Mouse (Mus musculus): ENCODE measurements around the gene Sec24a. TPM values are rescaled to one million over a fixed set of nuclear protein-coding genes. Genes with fewer than 3 reads are reported as not detected.
"Not testable (repeated sequence)": the region's sequence is repeated elsewhere in the genome, so short reads cannot be mapped to it uniquely, and the experiment has no call there.

The Sec24a gene
- polyA plus RNA-seq, 1 experiment from 2014 or later, result 16.0 TPM

- H3K4me3 ChIP-seq (replicated peaks), result no peak overlapping the region
- H3K27me3 ChIP-seq (replicated peaks), result 0 out of 2 replicates have a peak, but pooled peaks cover 9% of the 10 kb centered on the region
- no peak for ATAC-seq (ENCODE audit: low FRiP score)
- no peak overlapping the region for H3K27ac ChIP-seq (replicated peaks)
- WGBS, result 94% methylated on average over 5 of the region's 5 CpGs
- H3K9me3 ChIP-seq (replicated peaks), result no peaks in the 10 kb centered on the region
- H3K36me3 ChIP-seq, result no peaks in the 10 kb centered on the region
- H3K9ac ChIP-seq (replicated peaks), result no peak overlapping the region
- peaks cover 29% of the 10 kb centered on the region for H3K4me1 ChIP-seq
- no peak overlapping the region for H3K4me2 ChIP-seq
Observed at GRCm38 (mm10) chr11:51757625-51758024, 5.8 kb downstream of the Sec24a start.

GRCm38 (mm10) chr11:51757023-51757422 lies 6.4 kb downstream of the Sec24a start:
- ATAC-seq (ENCODE audit: low FRiP score), result no peak
- H3K9me3 ChIP-seq (replicated peaks), result no peaks in the 10 kb centered on the region
- 74% methylated on average over 11 of the region's 11 CpGs for WGBS

DNA sequence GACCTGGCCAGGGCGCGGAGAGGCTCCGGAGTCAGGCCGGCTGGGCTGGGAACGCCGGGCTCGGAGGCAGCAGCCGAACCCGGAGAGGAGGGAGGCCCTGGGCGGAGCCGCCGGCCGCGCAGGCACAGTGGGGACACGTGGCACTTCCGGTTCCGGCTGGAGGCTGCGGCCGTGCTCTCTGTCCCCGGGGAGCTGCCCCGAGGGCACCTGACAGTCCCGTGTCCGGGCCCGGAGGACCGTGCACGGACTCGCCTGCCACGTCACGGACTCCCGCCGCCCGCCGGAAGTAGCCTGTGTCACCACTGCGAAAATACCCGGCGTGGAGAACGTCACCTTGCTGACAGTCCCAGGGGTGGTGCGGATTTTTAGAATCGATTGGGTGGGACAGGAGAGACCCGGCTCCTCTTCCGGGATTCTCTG lies 7.1 kb downstream of the Sec24a start:
- Histone ChIP-seq H3K4me1 (peaks cover 30% of the 10 kb centered on the region), H3K27ac (replicated peaks) (peak overlapping the region; percentile 81), H3K9ac (replicated peaks) (peak overlapping the region; percentile 91), H3K36me3 (no peaks in the 10 kb centered on the region), H3K27me3 (replicated peaks) (0 out of 2 replicates have a peak, but pooled peaks cover 8% of the 10 kb centered on the region), H3K4me2 (peak overlapping the region; percentile 75), H3K4me3 (replicated peaks) (peak overlapping the region; percentile 76), H3K9me3 (replicated peaks) (no peaks in the 10 kb centered on the region)
- under 1% methylated on average over 40 of the region's 41 CpGs for WGBS
- ATAC-seq (ENCODE audit: low FRiP score), result peak; percentile 97

More at GRCm38 (mm10) chr11:51757023-51757422, 6.4 kb downstream of the Sec24a start:
- Histone ChIP-seq H3K36me3 (no peaks in the 10 kb centered on the region), H3K27me3 (replicated peaks) (0 out of 2 replicates have a peak, but pooled peaks cover 9% of the 10 kb centered on the region), H3K27ac (replicated peaks) (peak overlapping the region; percentile 81), H3K9ac (replicated peaks) (peak overlapping the region; percentile 91), H3K4me3 (replicated peaks) (peak overlapping the region; percentile 76), H3K4me2 (peak overlapping the region; percentile 75), H3K4me1 (peaks cover 30% of the 10 kb centered on the region)

DNA sequence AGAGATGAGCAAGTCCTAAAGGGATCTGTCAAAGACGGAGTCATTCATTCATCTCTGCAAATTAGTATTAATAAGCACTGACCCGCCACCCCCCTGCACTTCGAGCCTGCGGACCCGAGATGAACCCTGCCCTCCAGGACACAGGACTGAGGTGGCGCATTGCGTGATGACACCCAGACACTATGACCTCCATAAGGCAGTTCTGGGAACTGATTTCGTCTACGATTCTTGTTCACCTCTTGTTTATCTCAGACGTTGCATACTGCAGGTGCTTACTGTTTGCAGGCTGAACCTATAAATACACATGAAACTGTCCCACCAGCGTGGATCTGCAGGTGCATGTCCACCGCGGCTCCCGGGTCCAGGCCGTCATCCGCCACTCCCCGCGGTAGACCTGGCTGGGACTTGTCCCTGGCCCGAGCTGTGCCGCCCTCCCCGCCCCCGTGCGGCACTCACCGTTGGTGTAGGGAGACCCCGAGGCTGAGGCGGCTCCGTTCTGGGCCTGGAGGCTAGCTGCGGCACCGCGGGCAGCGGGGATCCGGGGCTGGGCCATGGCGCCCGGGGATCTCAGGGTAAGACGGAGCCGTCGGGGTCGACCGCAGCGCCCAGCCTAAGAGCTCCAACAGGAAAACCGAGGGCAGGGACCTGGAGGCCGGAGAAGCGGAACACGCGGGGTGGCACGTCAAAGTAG lies 7.7 kb downstream of the Sec24a start:
- H3K27me3 ChIP-seq (replicated peaks), result 0 out of 2 replicates have a peak, but pooled peaks cover 6% of the 10 kb centered on the region
- peak overlapping the region; percentile 81 for H3K27ac ChIP-seq (replicated peaks)
- under 1% methylated on average over 46 of the region's 46 CpGs for WGBS
- H3K4me1 ChIP-seq, result peaks cover 30% of the 10 kb centered on the region
- no peaks in the 10 kb centered on the region for H3K36me3 ChIP-seq
- H3K4me3 ChIP-seq (replicated peaks), result peak overlapping the region; percentile 76
- ATAC-seq (ENCODE audit: low FRiP score), result peak; percentile 77
- peak overlapping the region; percentile 75 for H3K4me2 ChIP-seq
- no peaks in the 10 kb centered on the region for H3K9me3 ChIP-seq (replicated peaks)
- peak overlapping the region; percentile 91 for H3K9ac ChIP-seq (replicated peaks)

GRCm38 (mm10) chr11:51751623-51752225 lies 11.7 kb downstream of the Sec24a start:
- not testable (repeated sequence) for ATAC-seq (ENCODE audit: low FRiP score); H3K36me3 ChIP-seq; H3K4me2 ChIP-seq; H3K9ac ChIP-seq (replicated peaks); H3K27ac ChIP-seq (replicated peaks); H3K27me3 ChIP-seq (replicated peaks); H3K9me3 ChIP-seq (replicated peaks); H3K4me3 ChIP-seq (replicated peaks)
- H3K4me1 ChIP-seq, result peaks cover 25% of the 10 kb centered on the region
- 86% methylated on average over 6 of the region's 6 CpGs for WGBS

DNA sequence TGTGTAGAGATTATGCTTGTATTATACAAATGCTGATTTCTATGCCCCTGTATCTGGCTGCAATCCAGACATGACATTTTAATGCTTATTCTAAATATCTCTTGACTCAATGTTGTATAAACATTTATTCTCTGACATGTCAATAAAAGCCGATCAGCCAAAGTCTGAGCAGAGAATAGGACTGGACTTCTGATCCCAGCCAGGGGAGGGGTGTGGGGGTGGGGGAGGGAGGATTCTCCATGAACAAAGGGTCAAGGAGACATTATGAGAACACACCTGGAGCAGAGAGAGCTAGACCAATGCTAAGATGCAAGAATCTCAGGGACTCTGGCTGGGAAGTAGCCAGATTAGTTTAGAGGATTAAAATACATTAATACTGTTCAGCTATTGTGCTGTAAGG lies 17.3 kb downstream of the Sec24a start:
- no peak for ATAC-seq (ENCODE audit: low FRiP score)
- no peaks in the 10 kb centered on the region for H3K4me1 ChIP-seq
- H3K27me3 ChIP-seq (replicated peaks), result no peaks in the 10 kb centered on the region
- H3K9me3 ChIP-seq (replicated peaks), result no peaks in the 10 kb centered on the region
- H3K4me3 ChIP-seq (replicated peaks), result no peak overlapping the region
- WGBS, result 92% methylated on average over 1 of the region's 1 CpGs
- no peak overlapping the region for H3K9ac ChIP-seq (replicated peaks)
- no peak overlapping the region for H3K27ac ChIP-seq (replicated peaks)
- peaks cover 33% of the 10 kb centered on the region for H3K36me3 ChIP-seq
- H3K4me2 ChIP-seq, result no peak overlapping the region

DNA sequence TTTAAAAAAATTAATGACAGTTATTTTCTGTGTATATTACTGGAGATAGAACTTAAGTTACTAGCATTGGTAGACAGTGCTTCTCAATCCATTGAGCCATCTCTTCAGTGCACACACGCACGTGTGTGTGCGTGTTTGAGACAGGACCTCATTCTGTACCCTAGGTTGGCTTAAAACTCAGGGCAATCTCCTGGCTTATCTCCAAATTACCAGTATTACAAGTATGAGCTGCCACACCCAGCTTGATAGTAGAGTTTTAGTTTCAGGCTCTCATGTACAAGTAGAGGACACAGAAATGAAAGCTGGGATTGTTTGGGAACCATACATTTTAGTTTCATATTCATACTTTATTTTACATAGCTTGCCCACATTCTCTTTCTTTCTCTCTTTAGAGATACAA lies 22.7 kb downstream of the Sec24a start:
- Histone ChIP-seq H3K36me3 (peaks cover 37% of the 10 kb centered on the region), H3K4me3 (replicated peaks) (no peak overlapping the region), H3K27ac (replicated peaks) (no peak overlapping the region), H3K9me3 (replicated peaks) (no peaks in the 10 kb centered on the region), H3K4me2 (no peak overlapping the region), H3K9ac (replicated peaks) (no peak overlapping the region), H3K27me3 (replicated peaks) (no peaks in the 10 kb centered on the region), H3K4me1 (no peaks in the 10 kb centered on the region)
- no peak for ATAC-seq (ENCODE audit: low FRiP score)
- WGBS, result 97% methylated on average over 3 of the region's 3 CpGs

DNA sequence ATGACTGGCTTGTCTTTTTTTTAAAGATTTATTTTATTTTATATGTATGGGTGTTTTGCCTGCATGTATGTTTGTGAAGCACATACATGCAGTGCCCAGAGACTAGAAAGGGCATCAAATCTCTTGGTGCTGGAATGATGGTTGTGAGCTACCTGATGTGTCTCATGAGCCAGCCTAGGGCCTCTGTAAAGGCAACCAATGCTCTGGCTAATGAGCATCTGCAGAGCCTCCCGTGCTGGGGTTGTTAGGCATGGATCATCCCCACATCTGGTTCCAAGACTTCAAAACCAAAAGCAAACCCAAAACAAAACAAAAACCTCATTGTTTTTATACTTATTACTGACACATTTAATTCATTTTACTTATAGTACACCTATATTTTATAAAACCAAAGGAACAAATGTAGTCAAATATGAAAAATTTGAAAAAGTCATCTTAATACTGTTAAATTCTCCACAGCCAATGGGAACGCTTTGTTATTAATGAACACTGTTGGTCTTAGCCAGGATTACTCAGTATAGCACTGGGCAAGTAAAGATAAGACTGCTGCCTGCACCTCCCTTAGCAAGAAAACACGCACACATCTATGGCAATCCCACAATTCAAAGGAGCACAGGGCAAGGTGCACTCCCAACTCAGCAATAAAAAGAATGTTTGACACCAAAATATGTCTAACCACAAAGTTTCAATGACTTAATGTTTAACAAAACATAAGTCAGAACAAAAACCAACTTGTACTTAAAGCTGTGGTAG lies 24.6 kb downstream of the Sec24a start:
- Histone ChIP-seq H3K4me2 (no peak overlapping the region), H3K4me3 (replicated peaks) (no peak overlapping the region), H3K27me3 (replicated peaks) (no peaks in the 10 kb centered on the region), H3K27ac (replicated peaks) (no peak overlapping the region), H3K4me1 (no peaks in the 10 kb centered on the region), H3K36me3 (peaks cover 46% of the 10 kb centered on the region), H3K9me3 (replicated peaks) (no peaks in the 10 kb centered on the region), H3K9ac (replicated peaks) (no peak overlapping the region)
- ATAC-seq (ENCODE audit: low FRiP score), result no peak
- WGBS, result 90% methylated on average over 3 of the region's 3 CpGs

DNA sequence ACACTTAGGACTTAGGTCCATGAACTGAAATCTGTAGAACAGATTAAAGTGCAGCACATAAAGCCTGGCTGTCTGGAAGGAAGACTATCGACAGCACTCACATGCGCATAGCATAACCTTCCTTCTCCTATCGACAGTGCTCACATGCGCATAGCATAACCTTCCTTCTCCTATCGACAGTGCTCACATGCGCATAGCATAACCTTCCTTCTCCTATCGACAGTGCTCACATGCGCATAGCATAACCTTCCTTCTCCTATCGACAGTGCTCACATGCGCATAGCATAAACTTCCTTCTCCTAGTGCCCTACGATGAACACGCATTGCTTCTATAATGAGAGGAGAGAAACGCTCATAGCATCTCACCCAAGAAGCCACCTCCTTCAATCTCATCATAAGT lies 29.2 kb downstream of the Sec24a start:
- not testable (repeated sequence) for H3K9ac ChIP-seq (replicated peaks); ATAC-seq (ENCODE audit: low FRiP score); H3K4me2 ChIP-seq; H3K27me3 ChIP-seq (replicated peaks); H3K4me3 ChIP-seq (replicated peaks); H3K4me1 ChIP-seq; H3K9me3 ChIP-seq (replicated peaks); H3K27ac ChIP-seq (replicated peaks)
- WGBS, result 96% methylated on average over 13 of the region's 13 CpGs
- H3K36me3 ChIP-seq, result peaks cover 44% of the 10 kb centered on the region

DNA sequence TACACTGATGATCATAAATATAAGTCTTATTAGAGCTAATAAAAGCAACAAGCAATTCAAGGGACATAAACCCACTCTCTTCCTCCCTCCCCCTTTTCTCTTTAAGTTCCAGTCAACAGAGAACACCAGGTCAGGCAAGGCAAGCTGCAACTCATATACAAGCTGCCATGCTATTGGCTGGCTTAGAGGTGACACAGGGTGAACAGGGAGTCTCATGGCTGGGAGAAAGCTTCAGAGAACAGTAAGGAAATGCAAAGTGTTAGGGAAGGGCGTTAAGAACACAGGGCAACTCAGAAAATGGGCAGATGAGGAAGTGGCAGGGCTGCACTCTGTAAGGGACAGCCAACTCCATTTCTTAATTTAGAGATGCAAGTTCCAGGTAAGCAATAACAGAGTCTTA lies 30.6 kb downstream of the Sec24a start:
- H3K27me3 ChIP-seq (replicated peaks), result no peaks in the 10 kb centered on the region
- H3K4me3 ChIP-seq (replicated peaks), result no peak overlapping the region
- no peaks in the 10 kb centered on the region for H3K4me1 ChIP-seq
- H3K9me3 ChIP-seq (replicated peaks), result no peaks in the 10 kb centered on the region
- peaks cover 46% of the 10 kb centered on the region for H3K36me3 ChIP-seq
- no peak overlapping the region for H3K27ac ChIP-seq (replicated peaks)
- no peak overlapping the region for H3K4me2 ChIP-seq
- H3K9ac ChIP-seq (replicated peaks), result no peak overlapping the region
- ATAC-seq (ENCODE audit: low FRiP score), result no peak
- WGBS, result 88% methylated on average over 1 of the region's 1 CpGs

DNA sequence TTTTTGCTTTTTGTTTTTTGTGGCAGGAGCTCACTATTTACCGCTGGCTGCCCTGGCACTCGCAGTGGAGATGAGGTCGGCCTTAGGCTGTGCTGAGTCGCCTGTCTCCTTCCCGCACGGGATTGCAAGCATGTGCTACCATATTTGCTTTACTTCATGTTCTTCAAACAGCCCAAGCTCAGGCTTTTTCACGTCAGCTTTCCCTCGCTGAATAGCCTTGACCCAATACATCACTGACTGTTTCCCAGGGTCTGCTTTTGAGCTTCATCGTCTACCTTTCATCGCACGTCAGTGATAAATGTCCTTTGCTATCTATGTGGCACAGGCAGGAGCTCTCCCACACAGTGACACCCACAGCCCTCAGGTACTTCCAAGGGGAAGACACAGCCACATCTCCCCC lies 42.4 kb downstream of the Sec24a start:
- 95% methylated on average over 11 of the region's 11 CpGs for WGBS
- no peak overlapping the region for H3K4me3 ChIP-seq (replicated peaks)
- peaks cover 78% of the 10 kb centered on the region for H3K36me3 ChIP-seq
- no peak for ATAC-seq (ENCODE audit: low FRiP score)
- no peak overlapping the region for H3K9ac ChIP-seq (replicated peaks)
- no peaks in the 10 kb centered on the region for H3K9me3 ChIP-seq (replicated peaks)
- H3K27ac ChIP-seq (replicated peaks), result no peak overlapping the region
- no peak overlapping the region for H3K4me2 ChIP-seq
- no peaks in the 10 kb centered on the region for H3K4me1 ChIP-seq
- H3K27me3 ChIP-seq (replicated peaks), result no peaks in the 10 kb centered on the region
